In the genomic region with DNA sequence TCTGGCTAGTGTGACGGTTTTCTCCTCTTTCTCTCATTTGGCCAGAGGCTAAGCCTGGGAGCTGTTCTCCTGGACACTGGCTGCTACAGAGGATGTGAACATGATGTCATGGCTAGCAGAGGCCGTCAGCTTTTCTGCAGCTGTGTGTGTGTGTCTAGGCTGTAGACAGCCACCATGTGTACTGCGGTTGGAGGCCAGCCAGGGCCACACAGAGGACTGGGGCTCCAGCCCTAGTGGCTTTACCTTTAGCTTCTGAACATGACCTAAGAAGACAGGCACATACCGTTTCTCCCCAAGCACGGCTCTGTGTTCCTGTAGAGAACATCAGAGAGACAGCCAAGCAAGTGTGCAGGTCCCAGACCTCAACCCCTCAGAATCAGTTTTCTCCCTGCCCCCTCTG, we compare ENCODE assay signal across 7 mouse cellular contexts.
DNase-seq lines count a peak whose midpoint lies in the region; ATAC-seq and TF ChIP-seq lines count a peak whose summit lies in the region.

No protein-coding gene starts in this region.

- intact Hi-C loops in heart, postnatal 10 days (cut with DNase I), result no loop called here

- H3K36me3 ChIP-seq in lung, embryonic 14.5 days (ENCODE audit: insufficient read depth), result peaks cover 4% of the 10 kb centered on the region; the same call in 1 of the 2 replicates
- H3K36me3 ChIP-seq in embryonic facial prominence, embryonic 15.5 days, result 0 out of 2 replicates have a peak, but pooled peaks cover 21% of the 10 kb centered on the region

- peak overlapping the region; percentile 42; the same call in 1 of the 2 replicates for H3K27ac ChIP-seq in lung, embryonic 14.5 days (ENCODE audit: low read depth)
- 0 out of 2 replicates have a peak overlapping the region, but pooled peaks have one; percentile 17 for H3K27ac ChIP-seq in embryonic facial prominence, embryonic 15.5 days (replicated peaks)

- H3K9me3 ChIP-seq in lung, embryonic 14.5 days (ENCODE audit: low read depth, low read length), result no peaks in the 10 kb centered on the region
- H3K9me3 ChIP-seq in embryonic facial prominence, embryonic 15.5 days (replicated peaks), result no peaks in the 10 kb centered on the region

- no peak overlapping the region for H3K4me2 ChIP-seq in lung, embryonic 14.5 days
- H3K4me2 ChIP-seq in embryonic facial prominence, embryonic 15.5 days (replicated peaks), result no peak overlapping the region

- 28% methylated on average over 5 of the region's 5 CpGs for WGBS in lung, embryonic 14.5 days
- 35% methylated on average over 5 of the region's 5 CpGs for WGBS in embryonic facial prominence, embryonic 15.5 days

- TF ChIP-seq CTCF in lung, embryonic 14.5 days (IDR thresholded peaks at IDR 0.05; ENCODE audit: low read depth), result no peak

- peaks cover 8% of the 10 kb centered on the region for H3K4me1 ChIP-seq in lung, embryonic 14.5 days (ENCODE audit: insufficient read depth)
- H3K4me1 ChIP-seq in embryonic facial prominence, embryonic 15.5 days, result peaks cover 8% of the 10 kb centered on the region; the same call in 1 of the 2 replicates

- ATAC-seq in lung, embryonic 14.5 days (ENCODE audit: insufficient read depth), result peak; percentile 93
- ATAC-seq in embryonic facial prominence, embryonic 15.5 days (ENCODE audit: insufficient number of reproducible peaks, low FRiP score, low TSS enrichment, low read depth), result peak; percentile 72; the same call in 1 of the 2 replicates
- no peak for ATAC-seq in inflammation-experienced regulatory T-cells, adult 6 months

- H3K27me3 ChIP-seq in lung, embryonic 14.5 days (ENCODE audit: insufficient read depth, low read length), result no peaks in the 10 kb centered on the region
- H3K27me3 ChIP-seq in embryonic facial prominence, embryonic 15.5 days, result no peaks in the 10 kb centered on the region

- H3K4me3 ChIP-seq in lung, embryonic 14.5 days (ENCODE audit: low read depth, low read length), result no peak overlapping the region
- H3K4me3 ChIP-seq in embryonic facial prominence, embryonic 15.5 days (replicated peaks), result no peak overlapping the region

- DNase-seq in lung, embryonic 14.5 days, result peak; percentile 76
- DNase-seq in lung, postnatal 25 days (ENCODE audit: low spot score), result no peak
- DNase-seq in heart, postnatal 10 days, result peak; percentile 78 to 80
- DNase-seq in thymus, adult 18-20 months, result peak; percentile 5 to 32
- DNase-seq in urinary bladder, postnatal 36 days (ENCODE audit: low spot score in 2 of 2), result no peak

- no peak overlapping the region for H3K9ac ChIP-seq in lung, embryonic 14.5 days
- H3K9ac ChIP-seq in embryonic facial prominence, embryonic 15.5 days, result no peak overlapping the region

Comparison
In these comparisons a context has a peak if more than half of its experiments do, and no peak if none do; other contexts are left out.
1. DNase-seq: peak in lung, embryonic 14.5 days (single experiment), heart, postnatal 10 days (2 of 2) and thymus, adult 18-20 months (2 of 2); none in lung, postnatal 25 days (single experiment) and urinary bladder, postnatal 36 days (0 of 2).